Mouse (Mus musculus) heart, adult 2 months (tissue): ENCODE measurements around the gene Slpi. TPM values are rescaled to one million over a fixed set of nuclear protein-coding genes. Genes with fewer than 3 reads are reported as not detected.

Source experiments
- DNase-seq, 2 experiments: peaks; one replicate each; pipeline ENCODE4 v3.0.0; 2021
- H3K27ac ChIP-seq: fragments of 200-600 bp; 2 replicates; pipeline ENCODE4 v1.8.1; 2022
- H3K27me3 ChIP-seq: fragments of 200-500 bp; 2 replicates; pipeline ENCODE4 v1.6.1; 2012; ENCODE audit warnings: mild to moderate bottlenecking, low read length, inconsistent platforms, mixed read lengths; ENCODE audit not compliant: control insufficient read depth, insufficient read depth
- H3K36me3 ChIP-seq: fragments of 200-500 bp; 2 replicates; pipeline ENCODE4 v1.6.1; 2012; ENCODE audit warnings: low read length, inconsistent platforms; ENCODE audit not compliant: control insufficient read depth, insufficient read depth
- H3K4me1 ChIP-seq: fragments of 200-500 bp; 2 replicates; pipeline ENCODE4 v1.6.1; 2011; ENCODE audit warnings: low read length; ENCODE audit not compliant: control insufficient read depth, insufficient read depth
- H3K4me3 ChIP-seq: fragments of 200-600 bp; 2 replicates; pipeline ENCODE4 v1.8.1; 2022
- H3K79me2 ChIP-seq: fragments of 200-500 bp; replicated peaks from 2 replicates; pipeline ENCODE4 v1.6.1; 2012; ENCODE audit warnings: mild to moderate bottlenecking, inconsistent platforms, low read length, moderate library complexity, mixed read lengths; ENCODE audit not compliant: control insufficient read depth, insufficient read depth
- H3K9ac ChIP-seq: fragments of 200-500 bp; 2 replicates; pipeline ENCODE4 v1.6.1; 2012; ENCODE audit warnings: low read depth, mild to moderate bottlenecking, control low read depth, inconsistent platforms, low read length, mixed read lengths
- CTCF ChIP-seq: fragments of 200-600 bp; IDR thresholded peaks from 2 replicates; pipeline ENCODE4 v1.8.1; 2022; ENCODE audit warnings: antibody characterized with exemption, mild to moderate bottlenecking, moderate library complexity
- EP300 ChIP-seq: fragments of 200-500 bp; IDR thresholded peaks from 2 replicates; pipeline ENCODE4 v1.6.1; 2011; ENCODE audit warnings: low read depth, low read length, control low read depth; ENCODE audit not compliant: insufficient read depth
- POLR2A ChIP-seq: fragments of 200-500 bp; IDR thresholded peaks from 2 replicates; pipeline ENCODE4 v1.6.1; 2011; ENCODE audit warnings: mild to moderate bottlenecking, low read depth, low read length, control low read depth; ENCODE audit not compliant: insufficient read depth
- WGBS: fragments of 180-500 bp; shearing (Covaris S2); methylation state at CpG from one replicate; pipeline ENCODE4 v1.1.7; 2018; 5-methylcytosine and 5-hydroxymethylcytosine counted together
- intact Hi-C: fragments of 180-260 bp; cut with DNase I; formaldehyde crosslinking; loops from one replicate; pipeline ENCODE4 v1.15.1; 2025
- polyA plus RNA-seq: library from polyadenylated mRNA; depleted of rRNA; stranded (reverse); fragments of >200 nt; gene quantifications from 2 replicates; pipeline ENCODE4 v1.2.3, GENCODE M21; 2012
- total RNA-seq, 2 experiments: library from RNA; stranded (reverse); gene quantifications; 2 replicates each; pipeline ENCODE4 v1.2.3; 2021

Slpi gene
- total and polyA plus RNA-seq, 3 experiments = 8.3 to 26.4 (median 10.9) TPM

DNA sequence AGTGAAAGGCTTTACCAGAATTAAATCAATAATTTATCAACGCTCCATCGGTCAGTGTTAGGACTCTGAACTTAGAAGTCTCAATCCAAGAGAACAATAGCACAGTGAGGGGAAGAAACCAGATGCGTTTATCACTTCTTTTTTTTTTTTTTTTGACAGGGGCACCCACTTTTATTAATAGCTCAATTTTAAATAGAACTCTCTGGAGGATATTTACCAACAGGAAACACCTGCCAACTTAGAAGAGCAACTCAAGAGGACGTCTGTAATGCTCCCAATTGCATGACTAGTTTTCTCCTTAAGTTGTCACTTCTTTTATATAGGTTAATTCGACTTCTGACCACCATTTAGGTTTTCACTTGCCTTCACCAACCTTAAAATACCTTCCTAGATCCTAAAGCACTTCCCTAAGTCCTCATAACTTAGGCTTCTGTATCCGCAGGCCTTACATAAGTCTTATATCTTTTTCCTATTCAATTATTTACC, 20.2 kb downstream of the Slpi start:
- no peaks in the 10 kb centered on the region for H3K27me3 ChIP-seq
- no peaks in the 10 kb centered on the region for H3K79me2 ChIP-seq
- H3K4me3 ChIP-seq = no peak overlapping the region
- no peak overlapping the region for H3K27ac ChIP-seq
- H3K9ac ChIP-seq = no peak overlapping the region
- TF ChIP-seq EP300 (no peak), CTCF (no peak), POLR2A (no peak)
- no peaks in the 10 kb centered on the region for H3K36me3 ChIP-seq
- DNase-seq = no peak
- WGBS = 62% methylated on average over 6 of the region's 6 CpGs
- intact Hi-C loops = no loop called here
- no peaks in the 10 kb centered on the region for H3K4me1 ChIP-seq

GRCm38 (mm10) chr2:164366947-164367346, 21.9 kb downstream of the Slpi start:
- Histone ChIP-seq H3K79me2 (no peaks in the 10 kb centered on the region), H3K27me3 (0 out of 2 replicates have a peak, but pooled peaks cover 1% of the 10 kb centered on the region), H3K9ac (no peak overlapping the region), H3K36me3 (no peaks in the 10 kb centered on the region), H3K4me3 (no peak overlapping the region), H3K4me1 (no peaks in the 10 kb centered on the region), H3K27ac (no peak overlapping the region)
- 21% methylated on average over 3 of the region's 3 CpGs for WGBS
- intact Hi-C loops = no loop called here
- DNase-seq = no peak
- no peak for TF ChIP-seq POLR2A
- TF ChIP-seq EP300 = no peak
- TF ChIP-seq CTCF = no peak

- WGBS = 36% methylated on average over 13 of the region's 13 CpGs
- no peak for TF ChIP-seq POLR2A
- Histone ChIP-seq H3K27ac (no peak overlapping the region), H3K9ac (no peak overlapping the region), H3K79me2 (no peaks in the 10 kb centered on the region), H3K36me3 (no peaks in the 10 kb centered on the region), H3K4me1 (no peaks in the 10 kb centered on the region), H3K27me3 (0 out of 2 replicates have a peak, but pooled peaks cover 3% of the 10 kb centered on the region), H3K4me3 (no peak overlapping the region)
- DNase-seq = no peak
- intact Hi-C loops = no loop called here
Observed at GRCm38 (mm10) chr2:164360974-164361657, 27.8 kb downstream of the Slpi start.

GRCm38 (mm10) chr2:164359668-164360067, 29.2 kb downstream of the Slpi start:
- Histone ChIP-seq H3K79me2 (no peaks in the 10 kb centered on the region), H3K27me3 (0 out of 2 replicates have a peak, but pooled peaks cover 3% of the 10 kb centered on the region), H3K36me3 (no peaks in the 10 kb centered on the region), H3K27ac (no peak overlapping the region), H3K9ac (no peak overlapping the region), H3K4me1 (no peaks in the 10 kb centered on the region), H3K4me3 (no peak overlapping the region)
- intact Hi-C loops = no loop called here
- DNase-seq = no peak
- WGBS = 71% methylated on average over 5 of the region's 5 CpGs
- TF ChIP-seq POLR2A (no peak), EP300 (no peak), CTCF (no peak)

DNA sequence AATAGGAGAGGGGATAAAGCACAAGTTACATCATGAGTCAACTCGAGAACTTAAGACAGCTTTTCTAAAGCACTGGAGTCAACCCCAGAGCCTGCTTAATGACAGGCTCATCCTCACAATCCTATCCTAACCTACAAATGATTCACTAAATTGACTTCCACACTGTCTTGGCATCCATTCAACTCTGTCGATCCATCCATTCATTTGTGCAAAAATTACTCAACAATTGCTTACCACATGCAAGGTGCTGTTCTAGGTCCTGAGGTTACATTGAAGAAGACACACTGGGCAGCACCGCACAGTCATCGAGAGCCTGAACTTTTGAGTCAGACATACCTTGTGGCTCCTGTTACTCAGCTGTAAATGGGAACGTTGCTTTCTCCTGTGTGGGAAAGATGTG, 29.9 kb downstream of the Slpi start:
- Histone ChIP-seq H3K27me3 (0 out of 2 replicates have a peak, but pooled peaks cover 3% of the 10 kb centered on the region), H3K27ac (no peak overlapping the region), H3K4me3 (no peak overlapping the region), H3K36me3 (no peaks in the 10 kb centered on the region), H3K4me1 (no peaks in the 10 kb centered on the region), H3K9ac (no peak overlapping the region), H3K79me2 (no peaks in the 10 kb centered on the region)
- TF ChIP-seq EP300 (no peak), CTCF (no peak), POLR2A (no peak)
- DNase-seq = no peak
- WGBS = 75% methylated on average over 5 of the region's 5 CpGs
- intact Hi-C loops = no loop called here

DNA sequence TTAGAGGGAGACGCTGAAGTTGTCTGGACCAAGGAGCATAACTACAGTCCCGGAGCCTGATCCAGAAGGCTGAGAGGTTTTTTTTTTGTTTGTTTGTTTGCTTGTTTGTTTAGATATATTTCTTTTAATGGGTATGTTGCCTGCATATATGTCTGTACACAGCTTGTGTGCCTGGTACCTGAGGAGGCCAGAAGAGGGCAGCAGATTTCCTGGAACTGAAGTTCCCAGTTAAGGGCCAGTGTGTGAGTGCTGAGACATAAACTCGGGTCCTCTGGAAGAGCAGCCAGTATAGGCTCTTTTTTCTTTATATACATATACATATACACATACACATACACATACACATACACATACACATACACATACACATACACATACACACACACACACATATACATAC, 30.5 kb downstream of the Slpi start:
- Histone ChIP-seq H3K79me2 (no peaks in the 10 kb centered on the region), H3K27ac (no peak overlapping the region), H3K4me1 (no peaks in the 10 kb centered on the region), H3K36me3 (no peaks in the 10 kb centered on the region), H3K4me3 (no peak overlapping the region), H3K27me3 (0 out of 2 replicates have a peak, but pooled peaks cover 3% of the 10 kb centered on the region), H3K9ac (no peak overlapping the region)
- intact Hi-C loops = no loop called here
- WGBS = 85% methylated on average over 3 of the region's 3 CpGs
- TF ChIP-seq CTCF = peak; percentile 37
- TF ChIP-seq EP300 = no peak
- DNase-seq = no peak
